Mouse (Mus musculus) thymus, postnatal 4 days (tissue): ENCODE data around the gene Gmds.

Experiments
- DNase-seq: peaks from one replicate; pipeline ENCODE4 v3.0.0; 2021

Gmds gene

DNA sequence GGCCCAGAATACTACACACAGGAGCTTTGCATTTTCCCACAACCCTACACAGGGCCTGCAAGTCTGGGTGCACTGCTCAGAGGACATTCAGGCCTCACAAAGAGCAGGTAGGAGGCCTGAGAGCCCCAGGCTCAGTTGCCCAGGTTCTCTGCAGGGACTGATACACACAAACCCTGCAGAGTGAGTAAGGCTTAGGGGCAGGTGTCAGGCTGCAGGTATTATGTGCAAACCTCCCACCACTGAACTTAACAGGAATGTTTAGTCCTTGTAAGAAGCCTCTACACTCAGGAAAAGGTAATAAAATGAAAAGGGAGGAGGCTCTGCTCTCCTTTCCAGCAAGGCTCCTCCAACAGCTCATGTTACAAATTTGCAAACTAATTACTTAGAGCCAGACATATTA lies 313.7 kb downstream of the Gmds start:
- no peak for DNase-seq

DNA sequence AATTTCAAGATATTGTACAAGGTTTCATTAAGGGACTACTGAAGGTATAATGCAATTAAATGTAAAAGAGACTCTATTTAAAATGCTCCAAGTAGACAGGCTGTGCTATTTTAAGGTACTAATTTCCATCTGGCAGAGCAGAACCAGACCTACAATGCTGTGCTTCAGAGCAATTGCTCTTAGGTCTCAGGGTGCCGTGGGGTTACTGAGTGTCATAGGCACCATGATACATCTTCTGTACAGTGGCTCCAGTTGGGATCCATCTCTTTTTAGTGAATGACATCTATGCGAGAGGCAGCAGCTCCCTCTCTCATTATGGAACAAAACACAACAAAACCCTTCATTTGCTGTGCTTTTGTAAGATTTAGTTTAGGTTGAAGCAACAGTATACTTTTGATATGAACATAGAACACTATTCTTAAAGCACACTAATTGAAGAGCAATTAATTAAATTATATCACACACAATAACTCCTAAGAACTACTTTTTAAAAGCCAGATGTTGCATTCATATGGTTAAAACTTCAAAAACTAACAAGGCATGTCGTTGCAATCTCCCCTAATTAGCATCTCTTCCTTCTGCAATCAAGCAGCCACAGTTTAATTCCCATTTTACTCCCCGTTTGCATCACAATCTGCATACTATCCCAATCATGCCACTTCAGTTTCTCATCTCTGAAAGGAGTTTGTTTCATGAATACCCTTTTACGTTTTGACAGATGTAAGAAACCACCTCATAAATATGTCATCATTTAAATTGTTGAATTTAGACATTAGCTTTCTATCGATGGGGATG lies 317.9 kb downstream of the Gmds start:
- DNase-seq, result no peak

DNA sequence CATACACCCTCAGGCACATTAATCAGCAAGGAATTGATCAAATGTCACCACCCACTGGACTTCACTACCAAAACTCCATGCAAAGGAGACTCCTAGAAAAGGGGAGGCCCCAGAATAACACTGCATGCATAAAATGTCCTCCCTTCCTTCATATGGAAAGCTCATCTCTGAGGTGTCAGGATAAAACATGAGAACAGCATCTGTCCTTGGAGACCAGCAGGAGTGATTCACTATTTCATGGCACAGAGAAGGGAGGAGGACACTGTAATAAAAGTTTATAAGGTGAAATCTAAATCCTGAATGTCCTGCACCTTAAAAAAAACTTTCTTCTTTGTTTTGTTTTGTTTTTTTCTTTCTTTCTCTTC lies 319.3 kb downstream of the Gmds start:
- no peak for DNase-seq

DNA sequence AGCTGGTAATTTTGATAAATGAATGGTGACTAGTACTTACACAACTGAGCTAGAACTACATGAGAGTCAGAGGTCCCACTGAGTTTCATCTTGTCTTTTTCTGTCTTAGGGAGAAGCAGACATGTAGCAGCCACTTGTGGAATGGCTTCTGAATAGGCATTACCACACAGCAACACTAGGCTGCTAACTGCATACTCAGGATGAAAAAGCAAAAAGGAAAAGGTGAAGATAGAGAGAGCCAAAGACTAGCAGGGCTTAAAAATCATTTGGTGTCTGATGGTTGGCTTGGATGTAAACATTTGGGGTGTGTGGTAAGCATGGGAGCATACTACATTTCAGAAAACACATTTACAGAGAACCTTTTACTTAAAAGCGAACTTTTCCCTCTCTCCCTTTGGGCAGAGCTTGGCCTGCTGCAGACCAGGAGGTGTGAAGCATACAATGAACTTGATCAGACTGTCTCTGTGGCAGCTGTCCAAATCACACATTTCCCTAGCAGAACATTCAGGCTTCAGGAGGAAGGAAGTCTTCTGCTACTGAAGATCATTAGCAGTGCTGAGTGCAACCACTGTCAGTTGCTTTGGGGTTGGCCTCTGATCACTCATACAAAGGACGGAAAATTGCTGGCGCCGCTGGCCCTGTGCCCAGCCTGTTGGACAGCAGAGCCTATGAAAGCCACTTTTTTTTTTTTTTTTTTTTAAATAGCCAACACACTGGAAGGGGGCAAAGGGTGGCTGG lies 319.9 kb downstream of the Gmds start:
- DNase-seq, result no peak

DNA sequence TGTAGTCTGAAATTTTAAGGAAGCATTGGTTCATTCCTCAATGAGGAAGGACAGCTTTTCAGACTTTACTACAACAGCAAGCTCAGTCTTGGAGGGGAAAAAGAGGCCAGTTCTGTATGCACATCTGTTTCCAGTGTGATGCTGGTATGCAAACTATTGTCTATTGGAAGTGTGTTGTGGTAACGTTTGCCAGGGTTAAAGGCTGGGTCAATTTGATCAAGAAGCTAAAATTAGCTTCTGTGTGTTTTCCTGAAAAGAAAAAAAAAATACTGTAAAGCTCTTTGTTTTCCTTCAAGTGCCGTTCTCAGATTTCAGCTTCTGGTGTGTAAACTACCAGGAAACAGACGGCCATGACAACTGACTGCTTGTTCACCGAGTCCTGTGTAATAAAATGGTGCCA lies 329.7 kb downstream of the Gmds start:
- no peak for DNase-seq

DNA sequence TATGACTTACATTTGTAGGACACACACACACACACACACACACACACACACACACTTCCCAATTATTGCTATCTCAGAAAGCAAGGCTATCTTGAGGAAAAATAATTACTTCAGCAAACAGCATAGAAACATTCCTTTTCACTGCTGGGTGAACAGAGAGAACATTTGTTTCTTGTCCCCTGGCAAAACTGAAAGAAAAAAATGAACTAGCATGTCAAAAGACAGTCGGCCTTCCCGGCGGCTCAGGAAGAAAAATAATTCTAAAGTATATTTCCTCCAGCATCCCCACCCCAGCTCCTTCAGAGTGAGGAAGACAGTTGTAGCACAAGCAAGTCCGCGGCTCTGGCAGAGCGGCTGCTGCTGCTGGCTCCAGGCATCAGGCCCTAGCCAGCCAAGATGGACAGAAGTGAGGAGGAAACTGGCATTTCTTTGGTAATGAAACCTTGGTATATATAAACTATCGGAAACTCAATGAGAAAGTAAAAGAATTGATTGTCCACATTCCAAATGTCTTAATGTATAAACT lies 330.4 kb downstream of the Gmds start:
- no peak for DNase-seq

DNA sequence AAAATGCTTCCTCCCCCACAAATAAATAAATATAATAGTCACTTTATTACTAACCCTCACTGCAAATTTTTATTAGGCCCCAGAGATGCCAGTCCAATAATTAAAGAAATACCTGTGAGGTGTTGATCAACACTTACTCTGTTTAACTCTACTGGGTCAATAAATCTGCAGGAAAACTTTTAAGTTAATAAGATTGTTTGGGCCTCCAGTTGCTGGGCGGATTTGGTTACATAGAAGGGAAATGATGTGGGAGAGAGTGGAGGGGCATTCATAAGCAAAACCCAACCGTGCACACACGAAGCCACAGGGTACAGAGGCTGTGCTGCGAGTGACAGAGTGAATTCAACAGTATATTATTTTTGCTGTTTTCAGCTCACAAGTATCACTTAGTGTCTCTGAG lies 345.1 kb downstream of the Gmds start:
- DNase-seq, result no peak

DNA sequence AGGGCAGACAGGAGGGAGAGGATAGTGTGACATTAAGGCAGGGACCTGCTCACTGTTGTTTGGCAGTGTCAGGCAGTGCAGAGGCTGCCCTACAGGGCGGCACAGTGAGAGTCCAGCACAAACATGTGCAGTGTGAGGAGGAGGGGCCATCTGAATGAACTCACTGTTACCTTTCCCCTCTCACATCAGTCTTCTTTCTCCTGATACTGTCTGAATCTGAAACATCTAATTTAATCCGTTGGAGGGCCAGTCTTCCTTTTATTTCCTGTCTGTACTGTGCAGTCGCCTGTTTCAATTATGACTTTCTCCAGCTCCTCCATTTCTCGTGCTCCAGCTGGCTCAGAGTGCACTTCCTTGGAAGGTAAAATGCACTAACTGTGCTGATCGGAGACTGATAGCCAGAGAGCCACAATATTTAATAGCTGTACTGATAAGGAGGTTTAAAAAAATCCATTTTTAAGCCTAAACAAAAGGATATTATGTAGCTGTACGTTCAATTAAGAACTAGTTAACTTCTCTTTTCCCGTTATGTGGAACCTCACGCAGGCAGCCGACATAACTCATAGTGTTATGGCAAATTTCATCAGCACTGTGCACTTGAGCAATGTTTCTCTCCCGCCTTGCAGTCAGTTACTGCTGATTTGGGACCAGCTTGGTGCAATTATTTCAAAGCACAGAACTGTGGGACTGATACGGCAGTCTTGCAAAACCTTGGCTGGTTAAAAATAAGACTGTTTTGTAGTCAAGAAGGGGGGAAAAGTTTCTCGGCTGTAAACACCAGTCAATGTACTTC lies 345.9 kb downstream of the Gmds start:
- DNase-seq, result no peak

DNA sequence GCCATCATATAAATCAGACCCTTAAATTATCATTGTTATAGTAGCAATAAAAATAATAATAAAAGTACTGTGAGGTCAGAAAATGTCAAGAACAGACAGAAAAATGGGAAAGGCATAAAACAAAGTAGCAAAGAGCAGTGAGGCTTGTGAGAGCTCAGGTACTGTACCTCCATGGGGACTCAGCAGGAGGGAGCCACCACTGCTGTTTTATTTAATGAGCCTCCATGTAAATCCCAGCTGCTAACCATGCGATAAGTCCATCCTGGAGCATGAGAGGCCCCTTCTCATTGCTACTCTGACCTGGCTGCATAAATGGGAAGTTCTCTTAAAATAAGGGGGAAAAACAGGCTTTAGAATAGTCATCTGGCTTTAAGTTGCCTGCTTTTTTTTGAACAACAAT lies 357.3 kb downstream of the Gmds start:
- no peak for DNase-seq

DNA sequence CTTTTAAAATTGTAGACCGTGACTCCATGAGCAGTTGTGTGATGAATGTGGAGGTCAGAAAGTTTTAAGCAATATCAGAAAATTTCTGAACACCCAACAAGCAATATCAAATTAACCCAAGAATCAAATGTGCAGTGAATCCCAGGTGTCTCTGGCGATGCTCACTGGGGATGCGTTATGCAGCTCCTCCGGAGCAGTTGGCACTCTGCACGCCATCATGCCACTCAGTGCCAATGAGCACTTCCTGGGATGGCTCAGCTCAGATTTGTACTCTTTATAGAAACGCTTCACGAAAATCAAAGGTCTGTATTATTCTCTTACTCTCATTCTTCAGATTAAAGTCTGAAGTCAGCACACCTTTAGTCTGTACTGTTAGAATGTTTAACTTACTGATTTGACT lies 360.4 kb downstream of the Gmds start:
- no peak for DNase-seq

DNA sequence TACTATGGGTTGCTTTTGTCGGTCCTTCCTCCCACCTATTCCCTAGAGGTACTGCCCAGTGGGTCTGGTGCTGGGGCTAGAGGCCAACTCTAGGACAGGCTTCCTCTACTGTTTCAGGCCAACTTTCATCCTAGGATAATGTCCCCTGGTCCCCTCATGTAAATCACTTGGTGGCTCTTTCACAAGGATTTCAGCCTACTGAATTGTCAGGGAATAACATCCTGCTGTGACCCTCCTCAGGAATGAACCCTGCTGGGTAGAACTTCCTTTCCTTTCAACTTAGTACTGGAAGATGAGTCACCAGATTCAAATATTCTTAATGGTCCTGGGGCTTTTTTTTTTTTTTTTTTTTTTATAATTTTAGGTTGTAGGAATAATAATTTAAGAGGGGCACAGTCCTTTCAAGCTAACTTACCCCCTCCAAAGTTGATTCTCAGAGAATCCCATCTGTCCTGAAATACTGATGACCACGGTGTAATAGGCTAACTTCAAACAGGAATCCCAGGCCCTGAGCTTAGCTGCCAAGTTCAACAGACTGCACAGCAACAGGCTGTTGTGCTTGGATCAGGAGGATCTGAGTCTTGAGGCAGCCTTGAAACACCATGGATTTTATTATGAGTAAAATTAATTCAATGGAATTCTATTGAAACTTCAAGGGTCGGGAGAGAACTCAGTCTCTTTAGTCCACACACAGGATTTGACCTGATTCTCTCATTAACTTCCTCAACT lies 363.6 kb downstream of the Gmds start:
- no peak for DNase-seq

DNA sequence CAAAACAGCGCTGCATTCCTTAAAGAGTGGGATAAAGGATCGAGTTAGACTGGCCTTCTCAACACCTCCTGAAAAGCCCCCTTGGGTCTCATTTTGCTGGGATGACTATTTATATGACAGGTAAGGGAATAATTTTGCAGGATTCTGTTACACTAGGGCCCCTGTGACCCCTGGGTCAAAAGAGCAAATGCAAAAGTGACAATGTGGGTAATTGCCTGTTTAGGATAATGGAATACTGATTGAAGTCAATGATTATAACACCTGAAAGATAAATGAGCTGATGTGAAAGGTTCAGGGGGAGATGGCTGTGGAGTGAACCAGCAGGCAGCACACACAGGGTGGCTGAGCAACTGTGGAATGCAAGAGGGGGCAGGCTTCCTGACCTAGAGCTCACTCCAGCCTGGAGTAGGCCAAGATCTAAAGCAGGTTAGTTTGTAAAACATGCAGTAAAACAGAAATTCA lies 367.5 kb downstream of the Gmds start:
- DNase-seq, result no peak

DNA sequence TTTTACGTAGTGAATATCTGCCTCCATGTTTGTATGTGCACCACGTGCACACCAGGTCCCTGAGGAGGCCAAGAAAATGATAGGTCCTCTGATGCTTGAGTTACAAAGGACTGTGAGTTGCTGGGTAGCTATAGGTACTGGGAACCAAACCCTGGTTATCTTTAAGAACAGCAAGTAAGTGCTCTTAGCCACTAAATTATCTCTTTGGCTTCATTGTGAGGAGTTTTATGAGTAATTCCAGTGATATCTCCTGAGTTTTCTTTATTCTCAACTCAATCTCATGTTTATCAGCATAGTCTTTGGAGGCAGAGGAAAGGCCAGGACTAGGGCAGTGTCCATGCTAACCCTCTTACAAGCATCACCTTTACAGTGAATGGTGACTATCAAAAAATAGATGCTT lies 370.3 kb downstream of the Gmds start:
- no peak for DNase-seq

DNA sequence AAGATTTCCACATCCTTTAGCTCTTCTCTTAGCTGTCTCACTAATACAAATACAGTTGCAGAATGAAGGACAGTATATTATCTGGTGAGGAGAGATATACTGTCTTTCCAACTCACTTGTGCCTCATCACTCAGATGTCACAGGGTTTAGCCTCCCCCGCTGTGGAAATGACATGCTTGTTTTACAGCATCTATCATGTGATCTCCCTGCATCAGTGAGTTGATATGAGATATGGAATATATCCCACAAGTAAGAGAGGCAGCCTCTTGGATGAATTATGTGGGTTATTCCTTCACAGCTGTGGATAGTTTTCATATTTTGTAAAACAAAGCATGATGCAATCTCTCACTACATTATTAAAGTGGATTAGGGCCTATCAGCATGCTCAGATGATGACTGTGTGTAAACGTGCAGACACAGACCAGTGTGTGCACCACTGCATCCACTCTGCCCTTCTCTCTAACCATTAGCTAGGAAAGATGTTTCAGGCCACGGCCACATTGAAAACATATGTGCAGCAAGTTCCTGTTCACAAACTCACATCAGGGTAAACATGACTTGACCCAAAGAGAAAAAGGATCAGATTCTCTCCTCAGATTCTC lies 371.5 kb downstream of the Gmds start:
- no peak for DNase-seq

DNA sequence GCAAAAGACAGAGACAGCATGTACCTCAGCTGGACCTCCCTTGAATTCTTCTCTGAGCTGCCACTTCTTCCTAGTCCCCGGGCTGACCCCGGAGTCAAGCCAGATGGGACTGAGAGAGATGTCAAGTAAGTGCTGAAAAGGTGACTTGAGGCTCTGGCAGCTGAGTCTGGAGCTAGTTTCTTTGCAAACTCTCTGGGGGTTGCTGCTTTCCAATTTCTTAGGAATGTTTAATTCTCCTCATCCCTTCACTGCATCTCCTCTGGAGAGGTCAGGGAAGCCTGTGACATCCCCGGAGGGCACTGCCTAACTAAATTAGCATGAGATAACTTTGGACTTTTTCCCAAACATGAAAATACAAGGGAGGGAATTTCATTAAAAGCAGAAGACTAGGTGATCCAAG lies 378.0 kb downstream of the Gmds start:
- no peak for DNase-seq

DNA sequence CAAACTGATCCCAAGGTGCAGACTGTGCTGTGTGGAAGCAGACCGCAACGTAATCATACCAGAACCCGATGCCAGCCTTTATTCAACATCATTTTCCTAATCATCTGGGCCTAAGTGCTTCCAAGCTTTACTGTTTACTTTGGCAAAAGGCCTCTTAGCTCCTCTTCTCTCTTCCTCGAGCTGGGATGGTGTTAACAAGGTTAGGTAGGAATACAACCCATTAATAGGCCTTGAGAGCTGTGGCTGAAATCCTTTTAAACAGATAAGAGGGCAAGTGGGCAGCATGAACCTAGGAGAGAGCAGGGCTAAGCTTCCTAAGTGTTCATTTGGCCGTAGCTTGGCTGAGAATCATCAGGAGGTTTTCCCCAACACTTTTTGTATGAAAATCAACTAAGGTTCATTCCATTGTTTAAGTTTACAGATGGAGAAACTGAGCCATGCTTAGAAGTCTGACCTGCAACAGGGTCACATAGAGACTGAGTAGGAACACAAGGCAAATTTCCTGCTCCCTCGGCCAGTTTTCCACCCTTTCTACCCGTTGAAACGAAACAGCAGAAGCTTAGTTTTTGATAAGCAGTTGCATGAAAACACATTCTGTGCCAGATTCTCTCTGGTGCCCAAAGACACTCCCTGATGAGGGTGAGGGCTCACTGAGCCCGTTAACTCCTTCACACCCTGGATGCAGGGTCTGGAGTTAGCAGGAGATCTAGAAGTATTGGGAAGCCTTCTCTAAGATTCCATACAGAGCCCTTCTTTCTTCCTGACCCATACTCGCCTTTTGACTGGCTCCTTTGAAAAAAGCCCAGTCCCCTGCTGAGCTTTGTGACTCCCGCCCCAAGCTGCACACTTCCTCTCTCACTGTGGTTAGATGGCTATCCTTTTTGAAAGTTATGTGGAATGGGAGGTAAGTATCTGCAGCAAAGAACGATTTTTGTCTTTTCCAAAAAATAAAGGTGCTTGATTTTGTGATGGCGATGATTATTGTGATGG lies 379.9 kb downstream of the Gmds start:
- DNase-seq, result no peak

DNA sequence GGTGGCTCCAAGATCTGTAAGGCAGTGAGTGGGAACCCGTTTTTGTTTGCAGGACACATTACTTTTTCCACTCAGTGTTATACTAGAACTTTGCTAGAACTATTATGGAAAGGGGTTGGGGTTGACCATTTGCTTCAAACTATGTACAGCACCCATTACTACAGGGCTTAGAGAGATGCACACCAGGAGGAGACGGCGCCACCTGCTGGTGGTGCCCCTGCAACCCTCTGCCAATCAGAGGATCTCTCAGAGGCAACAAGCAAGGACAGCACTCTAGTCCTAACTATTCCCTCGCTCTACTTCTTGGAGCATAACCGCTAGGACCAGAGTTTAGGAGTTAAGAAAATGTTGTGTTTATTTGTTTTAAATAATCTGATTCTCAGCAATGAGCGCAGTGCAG lies 382.0 kb downstream of the Gmds start:
- DNase-seq, result peak; percentile 78

DNA sequence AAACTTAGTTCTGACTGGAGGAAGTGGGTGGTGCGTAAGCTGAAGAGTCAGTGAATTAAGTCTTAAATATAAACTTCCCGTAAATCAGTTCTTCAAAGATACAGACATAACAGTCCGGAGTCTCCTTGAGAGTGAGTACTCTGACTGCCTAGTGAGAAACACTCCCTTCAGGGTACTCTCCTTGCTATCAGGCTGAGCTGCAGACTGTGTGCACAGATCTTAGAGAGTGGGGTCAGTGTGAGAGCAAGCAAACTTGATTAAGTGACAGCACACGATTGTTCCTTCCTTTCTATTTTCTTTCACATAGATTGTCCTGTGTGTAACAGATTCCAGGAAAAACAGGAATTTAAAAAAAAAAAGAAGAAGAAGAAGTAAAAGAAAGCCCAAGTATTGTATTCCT lies 382.4 kb downstream of the Gmds start:
- DNase-seq, result no peak

DNA sequence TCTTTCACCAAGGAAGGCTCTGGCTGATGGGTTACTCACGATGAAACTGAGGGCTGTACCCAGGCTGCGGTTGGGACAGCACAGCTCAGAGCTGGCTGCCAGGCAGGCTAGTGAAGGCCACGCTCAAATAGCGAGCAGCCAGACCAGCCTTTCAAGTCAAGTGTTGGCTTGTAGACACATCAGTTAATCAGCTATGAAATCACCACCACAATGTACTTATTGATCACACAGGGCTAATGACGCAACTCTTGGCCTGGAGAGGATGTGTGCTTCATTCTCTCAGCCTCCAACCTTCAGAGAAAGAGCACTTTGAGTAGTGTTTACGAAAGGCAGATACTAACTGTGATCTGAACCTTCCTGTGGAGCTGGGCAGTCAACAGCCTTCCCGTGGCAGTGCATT lies 383.4 kb downstream of the Gmds start:
- no peak for DNase-seq

DNA sequence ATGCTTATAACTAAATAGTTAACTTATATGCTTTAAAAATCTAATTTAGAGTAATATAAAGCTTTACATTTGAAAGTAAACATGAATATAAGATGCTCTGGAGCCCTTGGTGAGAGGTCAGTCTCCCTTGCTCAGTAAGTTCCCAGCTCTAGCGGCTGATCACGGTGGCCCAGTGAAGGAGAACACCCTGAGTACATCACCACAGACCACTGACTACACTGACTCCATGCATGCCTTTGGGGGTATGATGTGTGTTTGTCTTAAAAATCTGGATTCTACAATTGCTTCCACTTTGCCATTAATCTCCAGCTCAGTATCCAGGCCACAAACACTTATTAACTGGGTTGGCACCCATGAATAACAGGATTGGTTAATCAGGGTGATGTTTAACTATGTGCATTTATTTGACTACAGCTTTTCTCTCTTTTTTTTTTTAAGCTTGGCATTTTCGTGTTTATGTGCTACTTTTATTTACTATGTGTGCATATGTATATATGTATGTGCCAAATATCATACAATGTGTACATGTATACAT lies 393.8 kb downstream of the Gmds start:
- DNase-seq, result no peak
